Mouse (Mus musculus): ENCODE data around the gene Mras. TPM values are rescaled to one million over a fixed set of nuclear protein-coding genes. Genes with fewer than 3 reads are reported as not detected.

Mras gene
- polyA plus RNA-seq, 1 experiment from 2014 or later = 14.9 TPM

DNA sequence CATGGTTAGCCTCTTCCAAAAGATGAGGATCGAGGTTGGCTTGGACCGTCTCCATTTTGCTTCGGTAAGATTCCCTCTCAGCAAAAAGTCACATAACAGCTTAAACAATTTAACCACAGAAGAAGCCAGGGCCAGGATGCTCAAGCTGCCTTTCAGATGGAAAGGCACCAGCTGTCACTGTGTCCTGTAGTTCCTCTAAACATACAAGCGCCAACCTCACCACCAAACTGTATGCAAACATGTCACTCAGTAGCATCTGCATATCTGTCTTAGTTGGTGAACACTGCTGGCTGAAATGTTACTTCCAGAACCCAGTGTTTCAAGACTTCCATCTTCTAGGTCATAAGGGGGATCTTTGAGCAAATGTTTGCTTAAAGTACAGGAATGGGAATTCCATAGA lies 22.5 kb upstream of the Mras start:
- Histone ChIP-seq H3K9me3 (replicated peaks) (no peaks in the 10 kb centered on the region), H3K27ac (no peak overlapping the region), H3K27me3 (peaks cover 11% of the 10 kb centered on the region; the same call in 1 of the 2 replicates), H3K36me3 (no peaks in the 10 kb centered on the region), H3K4me1 (replicated peaks) (no peaks in the 10 kb centered on the region), H3K9ac (no peak overlapping the region), H3K4me2 (no peak overlapping the region), H3K4me3 (no peak overlapping the region)
- ATAC-seq (replicated peaks; ENCODE audit: insufficient number of reproducible peaks, insufficient read depth, low FRiP score, low read depth) = no peak
- WGBS = 84% methylated on average over 4 of the region's 4 CpGs

DNA sequence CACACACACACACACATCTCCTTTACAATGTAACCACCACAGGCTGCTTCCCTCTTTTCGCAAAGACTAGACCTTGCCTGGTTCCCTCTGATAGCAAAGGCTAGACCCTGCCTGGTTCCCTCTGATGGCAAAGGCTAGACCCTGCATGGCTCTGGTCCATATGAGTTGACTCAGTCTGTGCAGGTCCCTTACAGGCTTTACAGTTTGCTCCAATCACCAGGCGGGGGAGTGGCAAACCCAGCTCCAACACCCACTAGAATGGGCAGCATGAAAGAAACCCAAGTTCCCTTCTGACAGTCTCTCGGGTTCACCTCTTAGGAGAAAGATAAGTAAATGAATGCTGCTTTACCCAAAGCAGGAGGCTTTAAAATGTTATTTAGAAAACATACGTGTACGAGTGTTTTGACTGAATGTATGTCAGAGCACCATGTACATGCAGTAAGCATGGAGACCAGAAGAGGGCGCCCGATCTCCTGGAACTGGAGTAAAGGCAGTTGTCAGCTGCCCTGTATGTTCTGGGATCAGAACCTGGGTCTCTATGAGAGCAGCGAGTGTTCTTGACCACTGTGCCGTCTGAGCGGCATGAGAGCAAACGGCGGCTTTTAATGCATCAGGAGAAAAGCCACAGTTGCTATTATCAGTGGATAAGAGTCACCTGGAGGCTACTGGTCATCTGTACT lies 21.5 kb upstream of the Mras start:
- no peak overlapping the region for H3K27ac ChIP-seq
- H3K4me1 ChIP-seq (replicated peaks) = no peaks in the 10 kb centered on the region
- H3K4me3 ChIP-seq = no peak overlapping the region
- H3K4me2 ChIP-seq = no peak overlapping the region
- no peaks in the 10 kb centered on the region for H3K36me3 ChIP-seq
- H3K9ac ChIP-seq = no peak overlapping the region
- no peak for ATAC-seq (replicated peaks; ENCODE audit: insufficient number of reproducible peaks, insufficient read depth, low FRiP score, low read depth)
- 40% methylated on average over 12 of the region's 12 CpGs for WGBS
- peaks cover 11% of the 10 kb centered on the region; the same call in 1 of the 2 replicates for H3K27me3 ChIP-seq
- no peaks in the 10 kb centered on the region for H3K9me3 ChIP-seq (replicated peaks)

DNA sequence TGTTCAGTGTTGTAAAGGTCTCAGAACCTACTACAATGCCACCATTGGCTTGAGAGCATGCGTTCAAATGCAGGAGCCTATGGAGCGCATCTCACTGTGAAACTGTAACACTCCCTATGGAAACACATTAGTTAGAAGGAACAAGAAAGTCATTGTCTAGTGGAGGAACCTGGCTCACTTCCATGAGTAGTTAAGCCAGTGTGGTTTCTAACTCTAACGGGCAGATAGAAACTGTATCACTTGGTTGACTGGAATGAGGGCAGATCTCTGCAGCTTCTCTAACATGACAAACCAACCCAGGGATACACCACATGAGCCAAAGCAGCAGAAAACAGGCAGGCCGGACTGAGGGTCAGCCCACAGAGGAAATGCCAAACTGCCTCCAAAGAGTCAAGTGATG lies 17.0 kb upstream of the Mras start:
- H3K9ac ChIP-seq = no peak overlapping the region
- H3K4me1 ChIP-seq (replicated peaks) = 0 out of 2 replicates have a peak, but pooled peaks cover 3% of the 10 kb centered on the region
- H3K4me2 ChIP-seq = no peak overlapping the region
- no peak overlapping the region for H3K27ac ChIP-seq
- H3K4me3 ChIP-seq = no peak overlapping the region
- no peaks in the 10 kb centered on the region for H3K9me3 ChIP-seq (replicated peaks)
- 73% methylated on average over 4 of the region's 4 CpGs for WGBS
- no peak for ATAC-seq (replicated peaks; ENCODE audit: insufficient number of reproducible peaks, insufficient read depth, low FRiP score, low read depth)
- no peaks in the 10 kb centered on the region for H3K36me3 ChIP-seq
- peaks cover 28% of the 10 kb centered on the region for H3K27me3 ChIP-seq

DNA sequence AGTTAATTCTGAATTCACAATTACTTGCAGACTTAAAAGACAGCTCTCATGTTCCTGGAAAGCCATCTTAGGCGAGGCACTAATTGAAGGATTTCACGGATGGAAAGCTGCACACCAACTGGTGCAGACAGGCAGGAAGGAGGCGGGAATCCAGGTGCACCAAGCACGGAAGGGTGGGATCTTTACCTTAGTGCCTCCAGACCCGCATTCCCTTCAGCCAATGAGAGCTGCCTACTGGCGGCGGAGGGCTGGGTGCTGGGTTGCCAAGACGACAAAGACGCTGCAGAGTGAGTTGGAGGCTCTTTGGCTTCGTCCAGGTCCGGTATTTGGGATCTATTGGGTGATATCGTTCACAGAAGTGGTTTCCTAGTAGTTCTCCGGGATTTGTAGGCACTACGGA lies 14.0 kb upstream of the Mras start, which contains the start of gene Nme9:
Nme9 (plus strand) TSS at position 315 of the 400 bp plus-strand sequence.
- no peaks in the 10 kb centered on the region for H3K36me3 ChIP-seq
- ATAC-seq (replicated peaks; ENCODE audit: insufficient number of reproducible peaks, insufficient read depth, low FRiP score, low read depth) = no peak
- H3K27ac ChIP-seq = no peak within 1 kb of the TSS
- peak within 1 kb of the TSS; percentile 19; the same call in 1 of the 2 replicates for H3K4me2 ChIP-seq
- H3K4me3 ChIP-seq = no peak within 1 kb of the TSS
- H3K9ac ChIP-seq = no peak within 1 kb of the TSS
- WGBS = 8% methylated on average over 14 of the region's 14 CpGs
- no peaks in the 10 kb centered on the region for H3K9me3 ChIP-seq (replicated peaks)
- 0 out of 2 replicates have a peak, but pooled peaks cover 3% of the 10 kb centered on the region for H3K4me1 ChIP-seq (replicated peaks)
- H3K27me3 ChIP-seq = peaks cover 20% of the 10 kb centered on the region

DNA sequence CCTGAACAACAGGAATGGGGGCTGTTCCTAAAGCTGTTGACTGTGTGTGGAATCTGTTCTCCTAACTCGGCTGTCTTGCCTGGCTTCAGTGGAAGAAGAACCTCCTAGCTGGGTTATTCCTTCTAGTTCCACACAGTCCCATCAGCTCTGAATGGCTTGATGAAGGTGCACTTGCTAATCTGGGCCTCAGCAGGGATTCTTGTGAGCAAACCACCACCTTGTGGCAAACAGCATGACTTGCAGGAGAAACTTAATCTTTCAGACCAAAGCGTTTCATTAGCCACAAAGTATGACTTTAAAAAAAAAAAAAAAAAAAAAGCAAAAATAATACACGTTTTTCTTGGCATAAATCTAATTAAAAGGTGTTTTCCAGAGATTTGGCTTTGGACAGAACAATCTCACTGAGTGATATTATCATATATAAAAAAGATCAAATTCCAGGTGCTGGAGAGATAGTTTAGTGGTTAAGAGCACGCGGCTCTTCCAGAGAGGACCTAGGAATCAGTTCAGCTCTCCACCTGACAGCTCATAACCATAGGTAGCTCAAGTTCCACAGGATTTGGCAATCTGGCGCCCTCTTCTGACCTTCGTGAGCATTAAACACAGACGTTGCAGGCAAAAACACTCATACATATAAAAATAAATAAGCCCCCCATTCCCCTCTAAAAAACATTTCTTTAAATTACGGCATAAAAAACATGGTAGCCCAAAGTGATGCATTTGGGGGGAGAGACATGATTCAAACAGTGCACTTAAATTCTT lies 12.9 kb upstream of the Mras start:
- H3K4me2 ChIP-seq = no peak overlapping the region
- H3K4me3 ChIP-seq = no peak overlapping the region
- 0 out of 2 replicates have a peak, but pooled peaks cover 3% of the 10 kb centered on the region for H3K4me1 ChIP-seq (replicated peaks)
- 34% methylated on average over 9 of the region's 9 CpGs for WGBS
- H3K9ac ChIP-seq = no peak overlapping the region
- ATAC-seq (replicated peaks; ENCODE audit: insufficient number of reproducible peaks, insufficient read depth, low FRiP score, low read depth) = no peak
- no peak overlapping the region for H3K27ac ChIP-seq
- no peaks in the 10 kb centered on the region for H3K36me3 ChIP-seq
- peaks cover 20% of the 10 kb centered on the region for H3K27me3 ChIP-seq
- no peaks in the 10 kb centered on the region for H3K9me3 ChIP-seq (replicated peaks)

DNA sequence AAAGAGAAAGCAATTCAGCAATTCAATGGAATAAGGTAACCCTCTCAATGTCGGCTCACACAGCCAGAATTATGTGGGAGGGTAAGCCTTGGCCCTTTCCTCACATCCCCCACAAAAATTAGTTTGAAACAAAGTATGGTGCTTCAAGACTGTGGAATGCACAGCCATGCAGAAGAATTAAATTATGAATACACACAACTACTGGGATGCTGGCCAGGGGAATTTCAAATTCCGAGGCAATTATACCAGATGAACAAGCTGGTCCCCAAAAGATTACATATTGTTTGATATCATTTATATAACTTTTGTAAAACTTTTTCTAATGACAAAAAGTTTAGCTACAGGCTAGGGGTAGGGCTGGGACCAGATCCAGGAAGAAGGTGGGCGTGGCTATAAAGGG lies 10.1 kb upstream of the Mras start:
- no peak overlapping the region for H3K27ac ChIP-seq
- no peak overlapping the region for H3K4me3 ChIP-seq
- H3K36me3 ChIP-seq = no peaks in the 10 kb centered on the region
- 0 out of 2 replicates have a peak, but pooled peaks cover 3% of the 10 kb centered on the region for H3K4me1 ChIP-seq (replicated peaks)
- no peak overlapping the region for H3K9ac ChIP-seq
- no peak for ATAC-seq (replicated peaks; ENCODE audit: insufficient number of reproducible peaks, insufficient read depth, low FRiP score, low read depth)
- WGBS = 64% methylated on average over 3 of the region's 3 CpGs
- peaks cover 16% of the 10 kb centered on the region for H3K27me3 ChIP-seq
- H3K4me2 ChIP-seq = no peak overlapping the region
- no peaks in the 10 kb centered on the region for H3K9me3 ChIP-seq (replicated peaks)

DNA sequence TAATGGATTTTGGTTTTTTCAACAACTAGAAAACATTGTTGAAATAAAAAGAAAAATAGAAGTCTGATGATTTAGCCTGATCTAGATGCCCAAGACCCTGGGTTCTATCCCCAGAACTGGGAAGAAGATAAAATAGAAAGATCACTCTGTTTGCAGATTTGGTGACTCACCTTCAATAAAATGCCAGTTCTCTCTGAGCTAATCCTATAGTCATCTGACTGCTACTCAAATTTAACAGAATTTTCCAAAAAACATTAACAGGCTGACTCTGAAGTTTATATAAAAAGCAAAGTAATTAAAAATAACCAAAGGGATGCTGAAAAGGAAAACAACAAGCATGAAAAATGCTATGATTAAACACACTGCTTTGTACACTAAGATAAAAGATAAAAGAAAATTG lies 9.1 kb upstream of the Mras start:
- Histone ChIP-seq H3K36me3 (no peaks in the 10 kb centered on the region), H3K4me2 (no peak overlapping the region), H3K9me3 (replicated peaks) (no peaks in the 10 kb centered on the region), H3K4me1 (replicated peaks) (0 out of 2 replicates have a peak, but pooled peaks cover 3% of the 10 kb centered on the region), H3K27me3 (peaks cover 7% of the 10 kb centered on the region), H3K9ac (no peak overlapping the region), H3K27ac (no peak overlapping the region), H3K4me3 (no peak overlapping the region)
- ATAC-seq (replicated peaks; ENCODE audit: insufficient number of reproducible peaks, insufficient read depth, low FRiP score, low read depth) = no peak

DNA sequence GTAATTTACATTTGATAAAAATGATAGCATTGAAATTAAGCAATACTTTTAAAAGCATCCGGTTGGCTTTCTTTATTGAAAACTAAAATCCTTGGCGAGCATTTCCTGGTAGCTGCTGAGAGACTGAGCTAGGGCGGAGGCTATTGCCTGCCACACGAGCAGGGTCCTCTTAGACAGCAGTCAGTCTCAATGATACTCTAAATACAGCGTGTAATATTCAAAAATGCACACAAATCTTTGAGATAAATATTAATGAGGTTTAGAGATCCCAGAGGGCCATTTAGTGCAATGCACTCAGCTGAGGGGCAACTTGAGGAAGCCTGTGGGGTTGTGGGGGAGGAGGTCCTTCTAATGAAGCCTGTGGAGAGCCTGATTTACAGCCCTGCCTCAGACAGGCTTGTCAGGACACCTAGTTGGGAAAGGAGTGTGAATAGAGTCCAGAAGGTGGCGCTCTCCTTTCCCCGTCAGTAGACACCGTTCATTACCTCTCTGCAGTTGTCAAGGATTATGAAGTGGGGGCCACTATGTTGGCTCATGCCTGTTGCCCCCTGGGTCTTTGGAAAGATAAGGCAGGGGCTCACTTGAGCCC lies 7.5 kb upstream of the Mras start:
- H3K4me2 ChIP-seq = no peak overlapping the region
- H3K4me3 ChIP-seq = no peak overlapping the region
- H3K27ac ChIP-seq = no peak overlapping the region
- no peak for ATAC-seq (replicated peaks; ENCODE audit: insufficient number of reproducible peaks, insufficient read depth, low FRiP score, low read depth)
- no peak overlapping the region for H3K9ac ChIP-seq
- H3K9me3 ChIP-seq (replicated peaks) = no peaks in the 10 kb centered on the region
- H3K4me1 ChIP-seq (replicated peaks) = no peaks in the 10 kb centered on the region
- H3K27me3 ChIP-seq = peaks cover 6% of the 10 kb centered on the region; the same call in 1 of the 2 replicates
- H3K36me3 ChIP-seq = no peaks in the 10 kb centered on the region
- 35% methylated on average over 8 of the region's 8 CpGs for WGBS

DNA sequence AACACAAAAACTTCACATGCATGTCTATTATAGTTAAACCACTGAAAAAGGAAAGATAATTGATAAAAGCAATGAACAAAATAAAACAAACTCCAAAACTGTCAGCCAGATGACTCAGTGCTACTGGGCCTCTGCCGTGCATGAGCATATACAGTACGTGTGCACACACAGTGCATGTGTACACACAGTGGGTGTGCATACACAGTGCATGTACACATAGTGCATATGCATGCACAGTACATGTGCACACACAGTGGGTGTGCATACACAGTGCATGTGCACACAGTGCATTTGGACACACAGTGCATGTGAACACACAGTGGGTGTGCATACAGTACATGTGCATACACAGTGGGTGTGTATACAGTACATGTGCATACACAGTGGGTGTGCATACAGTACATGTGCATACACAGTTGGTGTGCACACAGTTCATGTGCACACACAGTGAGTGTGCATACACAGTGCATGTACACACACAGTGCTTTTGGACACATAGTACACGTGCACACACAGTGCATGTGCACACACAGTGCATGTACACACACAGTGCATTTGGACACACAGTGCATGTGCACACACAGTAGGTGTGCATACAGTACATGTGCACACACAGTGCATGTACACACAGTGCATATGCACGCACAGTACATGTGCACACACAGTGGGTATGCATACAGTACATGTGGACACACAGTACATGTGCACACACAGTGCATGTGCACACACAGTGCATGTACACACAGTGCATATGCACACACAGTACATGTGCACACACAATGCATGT lies 4.7 kb upstream of the Mras start:
- ATAC-seq (replicated peaks; ENCODE audit: insufficient number of reproducible peaks, insufficient read depth, low FRiP score, low read depth) = no peak
- H3K4me3 ChIP-seq = no peak overlapping the region
- H3K9ac ChIP-seq = no peak overlapping the region
- H3K4me2 ChIP-seq = no peak overlapping the region
- H3K9me3 ChIP-seq (replicated peaks) = no peaks in the 10 kb centered on the region
- 82% methylated on average over 4 of the region's 4 CpGs for WGBS
- H3K36me3 ChIP-seq = no peaks in the 10 kb centered on the region
- no peak overlapping the region for H3K27ac ChIP-seq
- H3K27me3 ChIP-seq = peaks cover 17% of the 10 kb centered on the region
- H3K4me1 ChIP-seq (replicated peaks) = peaks cover 8% of the 10 kb centered on the region

DNA sequence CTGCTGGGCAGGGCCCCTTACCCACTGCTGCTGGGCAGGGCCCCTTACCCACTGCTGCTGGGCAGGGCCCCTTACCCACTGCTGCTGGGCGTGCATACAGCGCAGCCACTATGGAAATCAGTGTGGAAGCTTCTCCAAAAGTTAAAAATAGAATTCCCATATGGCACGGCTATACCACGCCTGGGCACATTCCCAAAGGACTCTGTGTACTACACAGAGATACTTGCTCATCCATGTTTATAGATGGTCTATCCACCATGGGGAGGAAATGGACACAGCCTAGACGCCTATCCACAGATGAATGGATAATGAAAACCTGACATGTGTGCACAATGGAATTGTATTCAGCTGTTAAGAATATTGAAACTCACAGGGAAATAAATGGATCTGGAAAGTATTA lies 3.8 kb upstream of the Mras start:
- no peaks in the 10 kb centered on the region for H3K9me3 ChIP-seq (replicated peaks)
- H3K4me2 ChIP-seq = no peak overlapping the region
- H3K27me3 ChIP-seq = peaks cover 17% of the 10 kb centered on the region
- no peak overlapping the region for H3K4me3 ChIP-seq
- no peak for ATAC-seq (replicated peaks; ENCODE audit: insufficient number of reproducible peaks, insufficient read depth, low FRiP score, low read depth)
- no peaks in the 10 kb centered on the region for H3K36me3 ChIP-seq
- no peak overlapping the region for H3K9ac ChIP-seq
- no peak overlapping the region for H3K27ac ChIP-seq
- WGBS = 56% methylated on average over 5 of the region's 5 CpGs
- H3K4me1 ChIP-seq (replicated peaks) = peaks cover 10% of the 10 kb centered on the region

DNA sequence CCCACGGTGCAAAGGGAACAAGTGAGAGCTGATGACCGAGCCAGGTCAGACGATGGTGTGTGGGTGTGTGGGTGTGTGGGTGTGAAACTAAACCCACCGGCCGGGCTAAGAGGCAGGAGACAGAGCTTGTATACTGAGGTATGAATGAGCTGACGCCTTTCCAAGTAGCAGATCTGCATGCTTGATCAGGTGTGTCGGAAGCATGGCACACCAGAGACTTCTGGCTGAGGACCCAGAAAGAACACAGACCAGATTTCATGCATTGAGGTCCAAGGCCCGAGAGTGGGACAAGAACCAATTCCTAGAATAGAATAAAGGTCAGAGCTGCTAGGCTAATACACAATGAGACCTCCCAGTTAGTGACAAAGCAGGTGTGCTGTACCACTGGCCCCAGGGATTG lies 1.9 kb upstream of the Mras start:
- peaks cover 17% of the 10 kb centered on the region for H3K27me3 ChIP-seq
- H3K4me2 ChIP-seq = no peak overlapping the region
- no peak for ATAC-seq (replicated peaks; ENCODE audit: insufficient number of reproducible peaks, insufficient read depth, low FRiP score, low read depth)
- no peaks in the 10 kb centered on the region for H3K36me3 ChIP-seq
- H3K4me3 ChIP-seq = no peak overlapping the region
- H3K27ac ChIP-seq = no peak overlapping the region
- peaks cover 22% of the 10 kb centered on the region for H3K4me1 ChIP-seq (replicated peaks)
- no peaks in the 10 kb centered on the region for H3K9me3 ChIP-seq (replicated peaks)
- no peak overlapping the region for H3K9ac ChIP-seq
- WGBS = 63% methylated on average over 8 of the region's 8 CpGs
